Mouse (Mus musculus): ENCODE data around the gene Gm45062. TPM values are rescaled to one million over a fixed set of nuclear protein-coding genes. Genes with fewer than 3 reads are reported as not detected.

Gm45062 gene
- polyA plus RNA-seq, 1 experiment, result not detected

GRCm38 (mm10) chr6:8504521-8505228, 245.4 kb downstream of the Gm45062 start:
- Histone ChIP-seq H3K4me3 (ENCODE audit: extremely low read depth, insufficient read depth, insufficient read length) (peak overlapping the region; percentile 44; the same call in 1 of the 2 replicates), H3K27ac (ENCODE audit: insufficient read depth, low read length) (peak overlapping the region; percentile 96), H3K27me3 (ENCODE audit: control insufficient read depth, insufficient read depth, low read length) (no peaks in the 10 kb centered on the region), H3K36me3 (ENCODE audit: control insufficient read depth, insufficient read depth, low read length) (no peaks in the 10 kb centered on the region), H3K4me1 (ENCODE audit: control insufficient read depth, insufficient read depth, insufficient read length) (peaks cover 13% of the 10 kb centered on the region; the same call in 1 of the 2 replicates)
- 51% methylated on average over 6 of the region's 6 CpGs for WGBS
- TF ChIP-seq POLR2A (IDR thresholded peaks at IDR 0.05; ENCODE audit: low read depth, low read length) (no peak), CTCF (IDR thresholded peaks at IDR 0.05; ENCODE audit: extremely low read depth, insufficient read depth, insufficient read length, insufficient replicate concordance) (no peak)
- peak; percentile 52 to 87 for DNase-seq (ENCODE audit: low read depth in 1 of 2, low spot score in 2 of 2)

GRCm38 (mm10) chr6:8506631-8507030, 247.4 kb downstream of the Gm45062 start:
- peak overlapping the region; percentile 53; the same call in 1 of the 2 replicates for H3K27ac ChIP-seq (ENCODE audit: insufficient read depth, low read length)
- peaks cover 14% of the 10 kb centered on the region for H3K4me1 ChIP-seq (ENCODE audit: control insufficient read depth, insufficient read depth, insufficient read length)
- DNase-seq (ENCODE audit: low read depth in 1 of 2, low spot score in 2 of 2), result no peak
- no peaks in the 10 kb centered on the region for H3K36me3 ChIP-seq (ENCODE audit: control insufficient read depth, insufficient read depth, low read length)
- H3K4me3 ChIP-seq (ENCODE audit: extremely low read depth, insufficient read depth, insufficient read length), result no peak overlapping the region
- H3K27me3 ChIP-seq (ENCODE audit: control insufficient read depth, insufficient read depth, low read length), result no peaks in the 10 kb centered on the region
- TF ChIP-seq POLR2A (IDR thresholded peaks at IDR 0.05; ENCODE audit: low read depth, low read length), result no peak
- TF ChIP-seq CTCF (IDR thresholded peaks at IDR 0.05; ENCODE audit: extremely low read depth, insufficient read depth, insufficient read length, insufficient replicate concordance), result no peak

- Histone ChIP-seq H3K4me3 (ENCODE audit: extremely low read depth, insufficient read depth, insufficient read length) (peak overlapping the region; percentile 83), H3K27ac (ENCODE audit: insufficient read depth, low read length) (peak overlapping the region; percentile 99), H3K27me3 (ENCODE audit: control insufficient read depth, insufficient read depth, low read length) (no peaks in the 10 kb centered on the region), H3K4me1 (ENCODE audit: control insufficient read depth, insufficient read depth, insufficient read length) (peaks cover 12% of the 10 kb centered on the region), H3K36me3 (ENCODE audit: control insufficient read depth, insufficient read depth, low read length) (no peaks in the 10 kb centered on the region)
- WGBS, result under 1% methylated on average over 56 of the region's 56 CpGs
- DNase-seq (ENCODE audit: low read depth in 1 of 2, low spot score in 2 of 2), result peak; percentile 98 to 99
- TF ChIP-seq CTCF (IDR thresholded peaks at IDR 0.05; ENCODE audit: extremely low read depth, insufficient read depth, insufficient read length, insufficient replicate concordance) (no peak), POLR2A (IDR thresholded peaks at IDR 0.05; ENCODE audit: low read depth, low read length) (peak; percentile 84)
Measured at GRCm38 (mm10) chr6:8508883-8509536, 249.8 kb downstream of the Gm45062 start.

GRCm38 (mm10) chr6:8509551-8509950, 250.3 kb downstream of the Gm45062 start, which contains the start of gene Glcci1:
Gene Glcci1 (plus strand): TSS chr6:8509600.
- 0% methylated on average over 25 of the region's 69 CpGs for WGBS
- TF ChIP-seq POLR2A (IDR thresholded peaks at IDR 0.05; ENCODE audit: low read depth, low read length) (peak; percentile 5; the same call in 1 of the 2 replicates), CTCF (IDR thresholded peaks at IDR 0.05; ENCODE audit: extremely low read depth, insufficient read depth, insufficient read length, insufficient replicate concordance) (no peak)
- Histone ChIP-seq H3K27me3 (ENCODE audit: control insufficient read depth, insufficient read depth, low read length) (no peaks in the 10 kb centered on the region), H3K4me1 (ENCODE audit: control insufficient read depth, insufficient read depth, insufficient read length) (peaks cover 8% of the 10 kb centered on the region), H3K27ac (ENCODE audit: insufficient read depth, low read length) (peak within 1 kb of the TSS; percentile 99), H3K36me3 (ENCODE audit: control insufficient read depth, insufficient read depth, low read length) (no peaks in the 10 kb centered on the region), H3K4me3 (ENCODE audit: extremely low read depth, insufficient read depth, insufficient read length) (peak within 1 kb of the TSS; percentile 83)
- peak in 1 of 2 experiments; percentile 68 for DNase-seq (ENCODE audit: low read depth in 1 of 2, low spot score in 2 of 2)

- Histone ChIP-seq H3K27ac (ENCODE audit: insufficient read depth, low read length) (peak overlapping the region; percentile 96), H3K4me1 (ENCODE audit: control insufficient read depth, insufficient read depth, insufficient read length) (peaks cover 6% of the 10 kb centered on the region), H3K27me3 (ENCODE audit: control insufficient read depth, insufficient read depth, low read length) (no peaks in the 10 kb centered on the region), H3K36me3 (ENCODE audit: control insufficient read depth, insufficient read depth, low read length) (no peaks in the 10 kb centered on the region), H3K4me3 (ENCODE audit: extremely low read depth, insufficient read depth, insufficient read length) (peak overlapping the region; percentile 83)
- TF ChIP-seq POLR2A (IDR thresholded peaks at IDR 0.05; ENCODE audit: low read depth, low read length) (no peak), CTCF (IDR thresholded peaks at IDR 0.05; ENCODE audit: extremely low read depth, insufficient read depth, insufficient read length, insufficient replicate concordance) (no peak)
- under 1% methylated on average over 66 of the region's 73 CpGs for WGBS
- DNase-seq (ENCODE audit: low read depth in 1 of 2, low spot score in 2 of 2), result peak in 1 of 2 experiments; percentile 57
Measured at GRCm38 (mm10) chr6:8509961-8510863, 251.0 kb downstream of the Gm45062 start.

- Histone ChIP-seq H3K27ac (ENCODE audit: insufficient read depth, low read length) (peak overlapping the region; percentile 96; the same call in 1 of the 2 replicates), H3K36me3 (ENCODE audit: control insufficient read depth, insufficient read depth, low read length) (no peaks in the 10 kb centered on the region)
- DNase-seq (ENCODE audit: low read depth in 1 of 2, low spot score in 2 of 2), result no peak
Measured at GRCm38 (mm10) chr6:8510864-8511428, 251.7 kb downstream of the Gm45062 start.

More at GRCm38 (mm10) chr6:8510864-8511428, 251.7 kb downstream of the Gm45062 start:
- Histone ChIP-seq H3K4me1 (ENCODE audit: control insufficient read depth, insufficient read depth, insufficient read length) (peaks cover 6% of the 10 kb centered on the region), H3K4me3 (ENCODE audit: extremely low read depth, insufficient read depth, insufficient read length) (peak overlapping the region; percentile 83), H3K27me3 (ENCODE audit: control insufficient read depth, insufficient read depth, low read length) (no peaks in the 10 kb centered on the region)
- WGBS, result 28% methylated on average over 7 of the region's 7 CpGs
- TF ChIP-seq POLR2A (IDR thresholded peaks at IDR 0.05; ENCODE audit: low read depth, low read length) (no peak), CTCF (IDR thresholded peaks at IDR 0.05; ENCODE audit: extremely low read depth, insufficient read depth, insufficient read length, insufficient replicate concordance) (no peak)

All from spleen, adult 2 months (tissue).